Mouse (Mus musculus): ENCODE measurements around the gene Rai1.

The Rai1 gene

DNA sequence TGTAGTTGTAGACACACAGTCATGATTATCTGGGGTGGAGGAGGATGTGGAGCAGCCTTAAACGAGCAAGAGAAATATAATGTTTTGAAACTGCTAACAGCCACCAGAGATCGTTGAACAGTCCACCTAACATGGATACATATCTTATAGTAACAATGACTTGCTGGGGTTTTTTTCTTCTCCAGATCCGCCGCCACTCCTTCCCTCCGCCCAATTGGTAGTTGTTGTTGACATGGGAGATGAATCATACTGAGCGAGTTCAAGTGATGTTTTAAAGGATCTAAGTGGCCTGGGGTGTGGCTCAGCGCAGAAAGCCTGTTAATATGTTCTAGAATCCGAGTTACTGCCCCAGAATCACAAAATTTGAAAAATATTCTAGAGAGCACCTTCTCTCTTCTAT is 114.8 kb downstream of the Rai1 start:
- no peak for DNase-seq (ENCODE audit: low spot score in 2 of 2)

- DNase-seq (ENCODE audit: low spot score in 2 of 2) = peak; percentile 88 to 96
These were observed 115.5 kb downstream of the Rai1 start for GRCm38 (mm10) chr11:60220291-60220804.

GRCm38 (mm10) chr11:60221425-60221824 is 116.6 kb downstream of the Rai1 start:
- DNase-seq (ENCODE audit: low spot score in 2 of 2) = no peak

DNA sequence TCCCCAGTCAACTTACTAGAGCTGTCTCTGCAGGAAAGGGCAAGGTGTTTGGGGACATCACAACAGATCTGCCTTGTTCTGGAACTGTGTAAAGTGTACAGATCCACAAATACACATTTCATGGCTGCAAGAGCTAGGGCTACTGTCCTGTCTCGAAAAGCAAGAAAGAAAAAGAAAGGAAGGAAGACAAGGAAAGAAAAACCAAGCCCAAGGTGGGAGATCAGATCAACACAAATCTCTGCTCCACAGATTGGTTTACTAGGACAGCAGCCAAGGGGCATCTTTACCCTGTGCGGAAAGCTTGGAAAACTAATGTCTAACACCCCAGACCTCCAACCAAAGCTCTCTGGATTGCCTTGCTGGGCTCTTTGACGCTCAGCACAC is 117.3 kb downstream of the Rai1 start:
- no peak for DNase-seq (ENCODE audit: low spot score in 2 of 2)

- peak; percentile 75 to 81 for DNase-seq (ENCODE audit: low spot score in 2 of 2)
These were observed 117.8 kb downstream of the Rai1 start, which contains the start of gene Srebf1 for GRCm38 (mm10) chr11:60222469-60223236. TSS of gene Srebf1 (minus strand) at chr11:60222581.

DNA sequence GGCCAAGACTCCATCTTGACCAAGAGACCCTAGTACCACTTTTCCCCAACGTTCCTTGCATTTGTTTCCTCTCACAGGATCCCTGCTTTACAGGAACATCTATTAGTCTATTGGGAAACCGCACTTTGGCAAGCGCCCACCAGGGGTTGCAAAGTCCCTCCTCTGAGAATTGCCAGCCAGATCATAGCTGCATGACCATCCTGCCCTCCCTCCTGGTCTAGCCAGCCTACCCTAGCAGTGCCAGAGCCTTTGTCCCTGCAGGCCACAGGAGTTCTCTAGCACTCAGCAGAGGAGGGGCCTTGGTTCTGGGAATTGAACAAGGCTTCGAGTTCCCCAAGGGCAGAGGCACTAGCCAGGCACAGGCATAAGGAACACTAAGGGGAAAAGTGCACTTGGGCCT is 119.9 kb downstream of the Rai1 start:
- DNase-seq (ENCODE audit: low spot score in 2 of 2) = peak; percentile 42 to 60

GRCm38 (mm10) chr11:60225874-60226273 is 121.1 kb downstream of the Rai1 start:
- DNase-seq (ENCODE audit: low spot score in 2 of 2) = no peak

GRCm38 (mm10) chr11:60228525-60228924 is 123.7 kb downstream of the Rai1 start:
- DNase-seq (ENCODE audit: low spot score in 2 of 2) = no peak

- peak in 1 of 2 experiments; percentile 6 for DNase-seq (ENCODE audit: low spot score in 2 of 2)
These were observed 125.0 kb downstream of the Rai1 start for GRCm38 (mm10) chr11:60229821-60230220.

DNA sequence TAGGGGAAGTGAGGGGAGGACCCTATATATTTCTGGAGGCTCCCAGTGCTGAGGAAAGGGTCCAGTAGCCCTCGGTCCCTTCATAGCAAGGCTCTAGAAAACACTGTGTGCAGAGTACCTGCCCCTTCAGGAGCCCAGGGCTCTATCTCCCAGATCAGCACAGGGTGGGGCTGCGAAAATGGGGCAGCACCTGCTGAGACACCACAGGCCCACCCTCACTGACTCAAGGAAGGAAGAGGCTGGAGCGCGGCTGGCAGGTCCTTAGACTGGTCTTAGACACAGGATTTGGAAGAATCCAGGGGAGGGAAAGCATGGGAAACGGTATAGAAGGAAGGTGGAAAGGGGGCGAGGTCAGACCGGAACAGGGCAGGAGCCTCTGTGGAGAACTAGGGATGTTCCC is 125.7 kb downstream of the Rai1 start:
- peak; percentile 69 to 75 for DNase-seq (ENCODE audit: low spot score in 2 of 2)

GRCm38 (mm10) chr11:60231326-60231725 is 126.5 kb downstream of the Rai1 start:
- DNase-seq (ENCODE audit: low spot score in 2 of 2) = no peak

DNA sequence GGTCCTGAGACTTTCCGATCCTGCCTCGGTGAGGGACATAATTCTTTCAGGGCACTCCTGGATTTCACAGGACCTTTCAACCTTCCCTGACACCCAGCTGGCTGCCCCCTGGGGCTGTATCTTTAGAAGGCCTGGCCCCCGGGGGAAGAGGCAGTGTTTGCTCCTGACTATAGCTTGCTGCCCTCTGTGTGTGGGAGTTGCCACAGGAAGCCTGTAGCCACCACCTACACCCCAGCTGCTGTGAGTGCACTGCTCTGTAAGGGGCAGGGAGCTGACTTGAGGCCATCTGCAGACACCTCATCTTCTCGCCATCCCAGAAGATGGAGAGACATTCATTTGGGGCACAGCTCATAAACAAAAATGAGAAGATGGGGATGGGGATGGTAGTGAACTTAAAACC is 127.1 kb downstream of the Rai1 start:
- peak; percentile 58 to 73 for DNase-seq (ENCODE audit: low spot score in 2 of 2)

DNA sequence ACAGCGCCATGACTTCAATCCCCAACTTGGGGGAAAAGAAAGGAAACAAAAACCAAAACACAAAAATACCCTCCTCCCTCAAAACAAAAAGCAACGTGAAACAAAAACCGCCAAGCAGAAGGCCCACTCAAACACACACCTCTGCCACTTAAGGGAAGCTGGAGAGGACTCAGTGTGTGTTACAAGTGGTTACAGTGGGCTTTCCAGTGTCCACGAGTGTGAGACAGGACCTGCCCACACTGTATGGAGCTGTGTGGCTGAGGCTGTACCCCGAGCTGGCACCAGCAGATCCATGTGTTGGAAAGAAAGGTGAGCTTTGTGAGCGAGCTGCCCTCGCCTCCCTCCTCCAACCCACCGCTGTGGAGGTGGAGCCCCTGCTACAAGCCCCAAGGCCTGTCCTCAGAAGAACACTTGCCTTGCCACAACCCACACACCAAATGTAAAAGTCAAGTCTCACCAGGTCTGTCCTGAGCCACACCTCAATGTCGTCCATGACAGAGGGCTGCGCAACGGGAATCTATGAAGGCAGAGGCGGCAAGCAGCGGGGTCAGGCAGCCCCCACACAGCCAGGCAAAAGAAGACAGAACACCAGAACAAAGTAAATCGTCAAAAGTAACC is 127.7 kb downstream of the Rai1 start:
- peak; percentile 57 to 63 for DNase-seq (ENCODE audit: low spot score in 2 of 2)

DNA sequence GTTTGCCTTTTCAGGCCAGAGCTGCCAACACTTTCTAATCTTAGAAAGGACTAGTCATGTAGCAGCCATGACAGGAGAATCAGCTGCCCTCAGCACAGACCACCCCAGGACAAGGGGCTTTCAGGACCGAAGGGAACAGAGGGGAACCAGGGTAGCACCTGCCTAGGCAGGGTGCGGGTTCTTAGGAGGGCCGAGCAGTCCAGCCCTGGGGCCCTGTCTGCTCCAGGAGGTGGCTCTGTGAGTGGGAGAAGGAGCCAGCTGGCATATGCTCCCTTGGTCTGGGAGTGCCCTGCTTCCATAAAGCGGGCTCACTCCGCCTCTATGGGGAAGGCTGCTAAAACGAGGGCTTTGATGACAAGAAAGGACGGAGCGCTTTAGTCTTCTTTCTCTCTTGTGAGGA is 128.4 kb downstream of the Rai1 start:
- no peak for DNase-seq (ENCODE audit: low spot score in 2 of 2)

DNA sequence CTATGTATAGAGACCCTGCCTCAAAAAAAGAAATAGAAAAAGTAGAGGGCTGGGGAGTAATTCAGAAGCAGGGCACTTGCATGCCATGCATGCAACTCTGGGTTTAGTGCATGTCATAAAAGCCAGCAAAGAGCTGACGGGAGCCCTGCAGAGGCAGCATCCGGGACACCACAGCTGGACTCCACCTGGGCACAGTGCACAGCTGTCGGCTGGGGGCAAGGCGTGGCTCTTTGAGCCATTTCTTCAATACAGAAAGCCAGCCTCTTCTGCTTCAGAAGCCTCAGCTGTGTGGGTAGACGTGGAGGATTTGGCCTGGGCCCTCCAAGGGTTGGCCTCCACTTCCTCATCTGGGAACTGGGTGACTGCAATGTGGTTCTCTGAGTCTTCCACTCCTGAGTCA is 130.5 kb downstream of the Rai1 start:
- DNase-seq (ENCODE audit: low spot score in 2 of 2) = peak; percentile 76 to 85

- DNase-seq (ENCODE audit: low spot score in 2 of 2) = no peak
These were observed 135.7 kb downstream of the Rai1 start for GRCm38 (mm10) chr11:60240509-60240908.

GRCm38 (mm10) chr11:60244503-60245143 is 139.8 kb downstream of the Rai1 start:
- no peak for DNase-seq (ENCODE audit: low spot score in 2 of 2)

- no peak for DNase-seq (ENCODE audit: low spot score in 2 of 2)
These were observed 141.3 kb downstream of the Rai1 start for GRCm38 (mm10) chr11:60246077-60246476.

DNA sequence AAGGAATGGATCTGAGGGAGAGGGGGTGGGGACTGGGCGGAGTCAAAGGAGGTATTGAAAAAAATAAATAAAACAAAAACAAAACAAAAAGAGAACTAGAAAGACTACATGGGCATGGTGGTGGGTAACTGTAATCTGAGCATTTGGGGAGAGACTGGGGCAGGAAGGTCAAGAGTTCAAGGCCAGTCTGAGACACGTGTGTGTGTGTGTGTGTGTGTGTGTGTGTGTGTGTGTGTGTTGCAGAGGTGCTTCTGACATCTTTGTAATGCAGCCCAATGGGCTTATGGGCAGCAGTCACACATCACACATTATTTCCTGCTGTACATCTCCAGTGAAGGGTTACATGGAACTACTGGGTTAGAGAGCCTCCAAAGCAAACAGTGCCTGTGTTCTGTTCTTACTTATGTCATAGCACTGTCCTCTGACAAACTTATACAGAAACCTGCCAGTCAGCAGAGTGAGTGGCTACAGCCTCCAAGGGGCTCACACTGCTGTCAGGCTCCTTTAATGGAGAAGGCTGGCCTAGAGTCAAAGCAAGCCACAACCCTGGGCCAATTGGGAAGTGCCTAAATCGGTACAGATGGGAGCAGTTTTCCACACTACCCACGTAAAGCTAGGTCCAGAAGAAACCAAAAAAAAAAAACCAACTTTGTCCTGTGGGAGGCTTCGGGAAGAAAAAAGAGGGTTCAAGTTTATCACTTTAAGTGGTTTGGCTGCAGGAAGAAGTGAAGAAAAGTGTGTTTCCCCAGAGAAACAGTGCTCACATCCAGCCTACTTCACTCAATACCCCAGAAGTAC is 143.1 kb downstream of the Rai1 start:
- no peak for DNase-seq (ENCODE audit: low spot score in 2 of 2)
